Mouse (Mus musculus) heart, postnatal 36 days (tissue): Measurements from ENCODE around the gene Mab21l2. TPM values are rescaled to one million over a fixed set of nuclear protein-coding genes. Genes with fewer than 3 reads are reported as not detected.

Experiments used
- DNase-seq, 2 experiments: peaks; one replicate each; pipeline ENCODE4 v3.0.0; 2021 to 2022
- intact Hi-C: fragments of 180-260 bp; cut with DNase I; formaldehyde crosslinking; loops from one replicate; pipeline ENCODE4 v1.15.1; 2025
- total RNA-seq, 2 experiments: library from RNA; stranded (reverse); gene quantifications; 2 replicates each; pipeline ENCODE4 v1.2.3; 2021

Gene Mab21l2
- total RNA-seq = under 1 TPM; 0.11 to 0.19 TPM

- intact Hi-C loops = loop anchor here (5.0 kb wide), 1 partner anchor 214 kb away; no protein-coding TSS in a partner anchor
Observed at GRCm38 (mm10) chr3:86548091-86549015, at the start of gene Mab21l2. Mab21l2 (minus strand) TSS chr3:86548629.

GRCm38 (mm10) chr3:86575312-86575711, 26.9 kb upstream of the Mab21l2 start:
- intact Hi-C loops = no loop called here
- DNase-seq = no peak

More at GRCm38 (mm10) chr3:86548091-86549015, at the start of gene Mab21l2:
- no peak for DNase-seq

GRCm38 (mm10) chr3:86572519-86573244, 24.3 kb upstream of the Mab21l2 start:
- intact Hi-C loops = no loop called here
- no peak for DNase-seq

GRCm38 (mm10) chr3:86571518-86571917, 23.1 kb upstream of the Mab21l2 start:
- intact Hi-C loops = no loop called here
- DNase-seq = no peak

GRCm38 (mm10) chr3:86567312-86567711, 18.9 kb upstream of the Mab21l2 start:
- DNase-seq = no peak
- intact Hi-C loops = no loop called here

GRCm38 (mm10) chr3:86561396-86561795, 13.0 kb upstream of the Mab21l2 start:
- intact Hi-C loops = no loop called here
- DNase-seq = no peak

- no peak for DNase-seq
- intact Hi-C loops = no loop called here
Observed at GRCm38 (mm10) chr3:86561023-86561344, 12.6 kb upstream of the Mab21l2 start.

GRCm38 (mm10) chr3:86560281-86561022, 12.0 kb upstream of the Mab21l2 start:
- intact Hi-C loops = no loop called here

GRCm38 (mm10) chr3:86559635-86560034, 11.2 kb upstream of the Mab21l2 start:
- DNase-seq = no peak
- intact Hi-C loops = no loop called here

More at GRCm38 (mm10) chr3:86560281-86561022, 12.0 kb upstream of the Mab21l2 start:
- DNase-seq = no peak

- intact Hi-C loops = no loop called here
- DNase-seq = no peak
Observed at GRCm38 (mm10) chr3:86558976-86559375, 10.5 kb upstream of the Mab21l2 start.

GRCm38 (mm10) chr3:86552170-86552569, 3.7 kb upstream of the Mab21l2 start:
- intact Hi-C loops = no loop called here
- DNase-seq = no peak

GRCm38 (mm10) chr3:86551011-86551728, 2.7 kb upstream of the Mab21l2 start:
- intact Hi-C loops = no loop called here
- no peak for DNase-seq

GRCm38 (mm10) chr3:86550301-86551010, 2.0 kb upstream of the Mab21l2 start:
- DNase-seq = no peak
- intact Hi-C loops = no loop called here

- intact Hi-C loops = loop anchor here (5.0 kb wide), 1 partner anchor 215 kb away; no protein-coding TSS in a partner anchor
- DNase-seq = no peak
Observed at GRCm38 (mm10) chr3:86547251-86547791, 1.1 kb downstream of the Mab21l2 start.

GRCm38 (mm10) chr3:86546471-86547250, 1.8 kb downstream of the Mab21l2 start:
- peak; percentile 27 to 51 for DNase-seq
- intact Hi-C loops = loop anchor here (5.0 kb wide), 1 partner anchor 216 kb away; no protein-coding TSS in a partner anchor

- peak in 1 of 2 experiments; percentile 26 for DNase-seq
- intact Hi-C loops = loop anchor here (5.0 kb wide), 1 partner anchor 216 kb away; no protein-coding TSS in a partner anchor
Observed at GRCm38 (mm10) chr3:86545945-86546344, 2.5 kb downstream of the Mab21l2 start.

GRCm38 (mm10) chr3:86544785-86545184, 3.6 kb downstream of the Mab21l2 start:
- DNase-seq = no peak
- intact Hi-C loops = loop anchor here (5.0 kb wide), 1 partner anchor 218 kb away; no protein-coding TSS in a partner anchor

GRCm38 (mm10) chr3:86541863-86542397, 6.5 kb downstream of the Mab21l2 start:
- intact Hi-C loops = no loop called here
- DNase-seq = no peak
